Mouse (Mus musculus) adipocyte (in vitro differentiated cells): ENCODE measurements around the gene Eid2b.
"Not testable (repeated sequence)": the region's sequence is repeated elsewhere in the genome, so short reads cannot be mapped to it uniquely, and the experiment has no call there.

ENCODE experiments used
- DNase-seq: peaks from one replicate; pipeline ENCODE4 v3.0.0-alpha.2; 2016; ENCODE audit warnings: low spot score

Gene Eid2b

DNA sequence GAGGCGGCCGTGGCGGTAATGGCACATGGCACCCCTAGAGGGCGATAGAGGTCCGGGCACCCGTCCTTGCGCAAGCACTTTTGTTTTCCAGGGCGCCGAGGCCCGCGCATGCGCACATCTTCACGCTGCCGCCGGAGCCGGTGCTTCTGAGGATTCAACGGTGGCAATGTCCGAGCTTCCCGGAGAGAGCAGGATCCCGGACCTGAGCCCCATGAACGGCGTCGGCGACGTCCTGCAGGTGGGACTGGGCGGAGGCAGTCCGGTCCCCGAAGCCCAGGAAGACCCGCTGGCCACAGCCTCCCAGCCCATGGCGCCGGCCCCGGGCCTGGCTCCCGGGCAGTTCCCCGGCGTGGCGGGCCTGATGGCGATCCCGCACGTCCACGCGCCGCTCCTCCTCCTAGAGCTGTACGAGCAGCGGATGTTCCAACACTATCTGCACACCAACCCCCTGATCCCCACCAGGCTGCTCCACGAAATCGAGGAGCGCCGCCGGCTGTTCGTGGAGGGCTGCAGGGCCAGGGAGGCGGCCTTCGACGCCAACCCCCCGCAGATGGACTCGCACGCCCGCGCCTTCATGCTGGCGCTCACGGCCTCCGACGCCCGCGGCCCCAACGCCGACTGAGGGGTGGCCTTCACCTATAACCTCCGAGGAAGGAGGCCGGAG lies at the start of gene Eid2b:
TSS of gene Eid2b (plus strand) at position 125 of the 664 bp plus-strand sequence.
- DNase-seq, result peak; percentile 90

DNA sequence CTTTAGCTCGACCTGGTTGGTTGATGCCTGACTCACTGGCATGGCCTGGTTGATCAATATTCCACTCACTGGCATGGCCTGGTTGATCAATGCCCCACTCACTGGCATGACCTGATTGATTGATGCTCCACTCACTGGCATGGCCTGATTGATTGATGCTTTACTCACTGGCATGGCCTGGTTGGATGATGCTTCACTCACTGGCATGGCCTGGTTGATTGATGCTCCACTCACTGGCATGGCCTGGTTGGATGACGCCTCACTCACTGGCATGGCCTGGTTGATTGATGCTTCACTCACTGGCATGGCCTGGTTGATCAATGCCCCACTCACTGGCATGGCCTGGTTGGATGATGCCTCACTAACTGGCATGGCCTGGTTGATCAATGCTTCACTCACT lies 33.6 kb upstream of the Eid2b start:
- not testable (repeated sequence) for DNase-seq

DNA sequence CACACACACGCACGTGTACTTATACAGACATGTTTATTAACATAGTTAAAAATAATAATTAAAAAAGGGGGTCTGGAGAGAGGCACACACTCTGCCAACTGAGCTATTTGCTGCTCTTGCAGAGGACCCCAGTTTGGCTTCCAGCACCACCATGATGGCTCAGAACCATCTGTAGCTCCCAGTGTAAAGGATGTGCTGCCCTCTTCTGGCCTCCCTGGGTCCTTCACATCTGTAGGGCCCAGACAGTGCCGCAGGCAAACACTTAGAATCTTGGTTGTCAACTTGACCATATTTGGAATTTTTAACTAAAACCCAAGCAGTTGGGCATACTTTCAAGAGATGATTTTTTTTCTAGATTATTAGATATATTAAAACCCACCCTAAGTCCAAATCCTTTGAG lies 28.6 kb upstream of the Eid2b start:
- DNase-seq, result no peak

DNA sequence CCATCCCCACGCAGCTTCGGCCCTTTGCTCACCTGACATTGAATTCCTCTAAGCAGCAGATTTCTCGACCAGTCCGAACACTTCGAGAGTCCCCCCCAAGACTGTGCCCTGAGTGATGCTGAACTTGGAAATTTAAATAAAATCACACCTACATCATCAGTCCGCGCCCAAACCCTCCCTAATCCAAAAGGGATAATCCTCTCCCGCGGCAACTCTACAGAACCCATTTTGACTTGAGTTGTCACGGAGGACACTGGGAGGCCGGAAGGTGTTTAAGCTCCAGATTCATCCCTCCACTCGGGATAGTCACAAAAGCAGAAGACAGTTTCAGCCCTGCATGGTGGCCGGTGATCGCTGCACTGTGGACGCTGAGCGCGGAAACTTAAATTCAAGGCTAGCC lies 25.6 kb upstream of the Eid2b start:
- no peak for DNase-seq

DNA sequence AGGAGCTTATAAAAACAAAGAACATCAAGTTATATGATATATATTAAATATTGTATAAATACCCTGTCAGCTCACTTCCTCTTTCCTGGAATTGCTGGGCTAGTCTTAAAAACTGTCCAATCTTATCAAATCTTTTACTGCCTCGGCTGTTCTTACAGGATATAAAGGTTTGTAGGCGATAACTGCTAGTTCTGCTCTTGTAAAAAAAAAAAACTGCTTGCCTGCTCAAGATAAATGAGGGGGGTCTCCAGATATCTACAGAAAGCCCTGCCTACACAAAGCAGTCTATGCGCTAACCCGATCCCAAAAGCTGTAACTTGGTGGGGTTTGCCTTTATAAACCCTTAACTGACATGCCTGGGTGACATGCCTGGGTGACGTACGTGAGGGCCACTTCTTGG lies 22.9 kb upstream of the Eid2b start:
- DNase-seq, result no peak

DNA sequence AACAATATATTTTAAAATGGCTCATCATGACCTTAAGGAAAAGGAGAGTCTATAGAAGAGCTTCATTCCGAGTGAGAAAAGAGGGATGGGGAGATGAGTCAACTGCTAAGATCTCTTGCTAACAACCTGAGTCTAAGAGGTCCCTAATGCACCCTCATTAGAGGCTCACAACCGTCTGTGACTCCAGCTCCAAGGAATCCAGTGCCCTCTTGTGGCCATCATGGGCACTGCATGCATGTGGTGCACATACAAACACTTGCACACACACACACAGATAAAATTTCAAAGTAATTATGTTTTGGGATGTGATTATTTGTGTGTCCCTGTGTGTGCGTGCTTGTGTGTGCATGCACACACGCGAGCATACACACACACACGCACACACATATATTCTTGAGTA lies 22.1 kb upstream of the Eid2b start:
- DNase-seq, result no peak

DNA sequence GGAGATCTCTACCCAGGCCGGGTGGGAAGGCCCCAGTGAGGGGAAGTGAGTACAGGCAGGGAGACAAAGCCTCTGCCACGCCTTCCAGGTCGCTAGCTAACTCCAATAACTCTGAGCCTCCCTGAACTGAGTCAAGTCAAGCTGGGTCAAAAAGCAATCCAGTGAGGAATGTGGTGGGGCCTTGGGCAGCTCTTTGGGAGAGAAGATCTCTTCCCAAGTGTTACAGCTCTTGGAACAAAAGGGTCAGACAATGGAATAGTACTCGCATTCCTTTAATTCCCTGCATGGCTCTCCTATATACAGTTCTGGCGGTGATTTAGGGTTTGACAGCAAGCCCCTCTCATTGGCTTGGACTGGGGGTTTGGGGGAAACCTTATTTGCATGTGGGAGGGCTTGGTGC lies 14.7 kb upstream of the Eid2b start:
- no peak for DNase-seq

DNA sequence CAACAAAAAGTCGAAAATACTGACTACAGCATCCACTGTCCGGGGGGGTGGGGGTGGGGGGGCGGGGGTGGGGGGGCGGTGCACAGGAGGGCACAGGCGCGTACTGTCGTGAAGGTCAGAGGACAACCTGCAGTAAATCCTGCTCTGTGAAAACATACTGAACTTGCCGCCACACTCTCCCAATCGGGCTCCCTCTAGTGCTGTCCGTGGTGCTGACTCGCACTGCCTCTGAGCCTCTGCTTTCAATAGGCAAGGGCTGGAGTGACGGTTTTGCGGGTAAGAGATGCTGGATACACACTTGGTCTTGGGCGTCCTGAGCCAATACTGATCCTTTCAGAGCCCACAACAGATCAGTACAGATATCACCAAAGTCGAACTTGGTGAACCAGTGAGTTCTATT lies 13.8 kb upstream of the Eid2b start:
- peak; percentile 72 for DNase-seq

DNA sequence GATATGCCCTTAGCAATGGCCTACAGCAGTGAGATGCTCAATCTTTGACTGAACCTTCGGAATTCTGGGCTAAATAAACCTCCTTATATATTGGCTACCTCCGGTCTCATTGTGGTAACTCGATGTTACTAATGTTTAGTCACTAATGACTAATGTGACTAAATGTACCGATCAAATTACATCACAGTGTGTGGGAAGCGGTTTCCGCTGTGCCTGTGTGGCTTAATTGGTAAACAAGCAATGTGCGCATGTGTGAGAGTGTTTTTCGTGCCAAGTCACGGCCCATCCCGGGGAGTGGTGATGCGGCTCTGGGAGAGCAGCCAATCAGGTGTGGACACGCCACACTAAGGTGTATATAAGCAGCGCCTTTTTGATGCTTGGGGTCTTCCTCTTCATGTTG lies 12.1 kb upstream of the Eid2b start:
- no peak for DNase-seq

DNA sequence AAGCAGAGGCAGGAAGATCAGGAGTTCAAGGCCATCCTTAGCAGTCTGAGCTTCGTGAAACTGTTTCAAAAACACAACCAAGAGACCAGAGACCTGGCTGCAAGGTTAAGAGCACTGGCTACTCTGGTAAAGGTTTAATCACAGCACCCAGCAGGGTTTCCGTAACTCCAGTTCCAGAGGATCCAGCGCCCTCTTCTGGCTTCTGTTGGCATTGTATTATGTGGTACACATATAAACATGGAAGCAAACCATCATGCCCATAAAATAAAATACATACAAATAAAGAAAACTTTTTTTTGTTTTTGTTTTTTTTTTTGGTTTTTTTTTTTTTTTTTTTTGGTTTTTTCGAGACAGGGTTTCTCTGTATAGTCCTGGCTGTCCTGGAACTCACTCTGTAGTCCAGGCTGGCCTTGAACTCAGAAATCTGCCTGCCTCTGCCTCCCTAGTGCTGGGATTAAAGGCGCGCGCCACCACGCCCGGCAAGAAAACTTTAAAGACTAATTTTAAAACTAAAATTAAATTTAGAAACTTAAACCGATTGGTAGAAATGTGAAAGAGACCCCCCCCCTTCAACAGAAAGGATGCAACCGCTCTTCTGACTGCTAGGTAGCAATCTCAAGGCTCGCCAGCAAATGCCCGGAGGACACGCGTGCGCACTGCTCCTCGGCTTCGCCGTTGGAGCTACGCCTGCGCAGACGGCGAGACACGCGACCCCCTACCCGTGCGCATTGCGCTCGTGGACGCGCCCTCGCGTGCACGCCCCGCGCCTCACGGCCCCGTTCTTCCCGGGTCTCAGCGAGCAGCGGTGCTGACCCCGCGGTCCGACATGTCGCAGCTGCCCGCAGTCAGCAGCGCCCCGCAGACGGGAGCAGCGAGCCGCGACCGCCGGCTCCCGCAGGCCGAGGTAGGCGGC lies 10.2 kb upstream of the Eid2b start, which contains the start of gene Eid2:
TSS of gene Eid2 (plus strand) at position 753 of the 913 bp plus-strand sequence.
- peak; percentile 53 for DNase-seq

DNA sequence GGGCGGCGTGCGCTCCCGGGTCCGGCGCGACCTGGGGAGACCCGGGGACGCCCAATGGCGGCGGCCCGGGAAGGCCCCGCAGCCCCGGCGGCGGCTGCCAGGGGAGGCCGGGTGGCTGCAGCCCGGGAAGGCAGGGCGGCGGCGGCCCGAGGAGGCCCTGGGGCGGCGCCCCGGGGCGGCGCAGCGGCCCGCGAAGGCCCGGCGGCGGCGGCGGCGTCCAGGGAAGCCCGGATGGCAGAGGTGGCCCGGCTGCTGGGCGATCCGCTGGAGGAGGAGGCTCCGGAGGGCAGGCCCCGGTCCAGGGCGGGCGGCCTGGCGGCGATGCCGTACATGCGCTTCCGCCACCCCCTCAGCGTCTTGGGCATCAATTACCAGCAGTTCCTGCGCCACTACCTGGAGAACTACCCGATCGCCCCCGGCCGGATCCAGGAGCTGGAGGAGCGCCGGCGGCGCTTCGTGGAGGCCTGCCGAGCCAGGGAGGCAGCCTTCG lies 9.5 kb upstream of the Eid2b start:
- DNase-seq, result no peak

DNA sequence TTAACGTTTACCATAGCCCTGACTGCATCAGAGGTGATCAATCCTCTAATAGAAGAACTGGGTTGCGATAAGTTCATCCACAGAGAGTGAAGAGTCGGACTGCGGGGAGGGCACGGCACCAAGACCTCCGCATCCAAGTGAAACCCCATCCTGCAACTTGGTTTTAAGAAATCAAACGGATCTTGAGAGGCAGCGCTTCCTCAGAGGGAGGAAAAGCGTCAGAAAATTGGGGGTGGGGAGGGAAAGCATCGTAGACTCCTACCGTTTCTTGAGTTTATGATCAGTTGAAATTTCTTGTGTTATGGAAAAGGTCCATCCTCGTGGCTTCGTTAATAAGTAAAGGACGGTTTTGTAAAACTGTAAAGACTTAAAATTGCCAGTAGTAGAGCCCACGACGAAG lies 9.0 kb upstream of the Eid2b start:
- no peak for DNase-seq

DNA sequence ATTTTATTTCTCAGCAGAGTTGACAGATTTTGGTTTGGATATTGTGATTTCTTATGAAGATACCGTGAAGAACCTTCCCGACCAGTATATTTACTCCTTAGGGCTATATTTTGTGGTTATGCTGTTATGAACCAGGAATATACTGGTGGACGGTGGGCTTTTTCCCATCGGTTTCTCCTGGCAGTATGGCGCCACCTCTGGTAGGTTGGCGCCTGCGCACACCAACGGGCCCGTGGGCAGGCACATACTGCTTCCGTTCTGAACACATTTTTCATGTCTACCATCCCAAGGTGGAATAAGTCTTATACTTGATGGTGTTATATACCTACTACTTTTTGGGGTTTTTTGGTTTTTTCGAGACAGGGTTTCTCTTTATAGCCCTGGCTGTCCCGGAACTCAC lies 8.2 kb upstream of the Eid2b start:
- no peak for DNase-seq

DNA sequence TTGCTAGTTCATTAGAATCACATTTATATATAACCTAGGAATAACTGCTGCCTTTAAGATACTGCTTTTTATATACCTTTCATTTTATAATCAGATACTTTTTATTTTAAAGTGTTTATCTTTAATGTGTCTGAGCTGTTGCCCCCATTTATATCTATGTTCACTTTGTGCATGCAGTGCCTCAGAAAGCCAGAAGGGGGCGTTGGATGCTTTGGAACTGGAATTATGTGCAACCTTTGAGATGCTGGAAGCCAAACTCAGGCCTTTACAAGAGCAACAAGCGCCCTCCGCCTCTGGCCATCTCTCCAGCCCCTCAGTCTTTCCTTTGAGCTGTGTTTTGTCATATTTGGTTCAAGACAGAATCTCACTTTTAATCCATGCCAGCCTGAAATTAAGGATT lies 5.8 kb upstream of the Eid2b start:
- DNase-seq, result no peak

DNA sequence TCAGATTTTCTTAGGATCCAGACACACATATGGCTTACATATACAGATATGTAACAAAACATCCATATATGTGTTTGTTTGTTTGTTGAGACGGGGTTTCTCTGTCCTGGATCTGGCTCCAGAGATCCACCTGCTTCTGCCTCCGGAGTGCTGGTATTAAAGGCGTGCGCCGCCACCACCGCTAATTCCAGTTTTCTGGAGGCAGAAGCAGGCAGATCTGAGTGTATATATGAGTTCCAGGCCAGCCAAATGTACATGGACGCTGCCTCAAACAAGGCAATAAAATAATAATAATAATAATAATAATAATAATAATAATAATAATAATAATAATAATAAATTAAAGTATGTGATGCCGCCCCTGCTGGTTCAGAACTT lies 313 bp upstream of the Eid2b start:
- no peak for DNase-seq

DNA sequence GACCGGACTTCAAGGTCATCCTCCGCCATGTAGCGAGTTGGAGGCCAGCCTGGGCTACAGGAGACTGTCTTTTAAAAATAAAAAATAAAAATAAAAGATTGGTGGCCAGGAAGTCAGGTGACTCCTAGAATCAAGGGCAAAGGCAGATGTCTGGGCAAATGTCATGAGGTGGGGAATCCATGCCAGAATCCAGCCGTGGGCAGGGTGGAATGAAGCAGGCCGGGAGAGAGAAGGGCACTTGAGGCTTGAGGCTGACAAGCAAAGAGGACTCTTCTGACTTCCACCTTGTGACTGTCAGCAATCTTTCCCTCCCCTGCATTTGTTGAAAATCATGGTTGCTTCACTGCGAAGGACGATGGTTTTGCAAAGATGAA lies 727 bp downstream of the Eid2b start:
- peak; percentile 49 for DNase-seq

DNA sequence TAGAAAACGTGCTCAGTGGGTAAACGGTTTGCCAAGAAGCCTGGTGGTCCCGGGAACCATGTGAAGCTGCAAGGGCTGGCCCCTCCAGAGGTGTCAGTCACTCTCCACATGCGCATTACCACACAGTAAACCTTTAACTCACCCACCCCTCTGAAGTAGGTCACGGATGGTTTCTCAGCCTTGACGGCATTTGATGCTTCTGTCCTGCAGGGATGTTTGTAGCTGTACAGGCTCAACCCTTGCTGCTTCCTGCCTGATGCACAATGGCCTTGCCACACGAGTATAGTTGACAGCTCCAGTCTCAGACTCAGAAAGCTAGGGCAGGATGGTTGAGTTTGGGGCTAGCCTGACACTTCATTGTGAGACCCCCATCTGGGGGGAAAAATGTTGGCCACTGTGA lies 3.1 kb downstream of the Eid2b start:
- no peak for DNase-seq

DNA sequence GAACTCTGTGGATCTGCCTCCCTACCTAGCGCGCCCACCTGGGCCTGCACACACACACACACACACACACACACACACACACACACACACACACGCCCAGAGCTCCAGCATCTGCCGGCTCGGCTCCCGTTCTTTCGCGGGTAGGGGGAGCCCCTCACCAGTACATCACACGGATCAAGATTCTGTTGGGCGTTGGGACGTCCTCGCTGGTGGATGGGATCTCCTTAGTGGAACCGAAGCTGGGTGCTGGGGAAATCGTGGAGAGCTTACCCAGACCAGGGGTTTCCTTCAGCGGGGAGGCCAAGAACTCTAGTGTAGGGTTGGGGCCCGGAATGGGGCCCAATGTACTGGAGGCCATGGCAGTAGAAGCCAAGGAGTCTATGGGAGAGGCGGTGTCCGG lies 12.6 kb downstream of the Eid2b start:
- no peak for DNase-seq

DNA sequence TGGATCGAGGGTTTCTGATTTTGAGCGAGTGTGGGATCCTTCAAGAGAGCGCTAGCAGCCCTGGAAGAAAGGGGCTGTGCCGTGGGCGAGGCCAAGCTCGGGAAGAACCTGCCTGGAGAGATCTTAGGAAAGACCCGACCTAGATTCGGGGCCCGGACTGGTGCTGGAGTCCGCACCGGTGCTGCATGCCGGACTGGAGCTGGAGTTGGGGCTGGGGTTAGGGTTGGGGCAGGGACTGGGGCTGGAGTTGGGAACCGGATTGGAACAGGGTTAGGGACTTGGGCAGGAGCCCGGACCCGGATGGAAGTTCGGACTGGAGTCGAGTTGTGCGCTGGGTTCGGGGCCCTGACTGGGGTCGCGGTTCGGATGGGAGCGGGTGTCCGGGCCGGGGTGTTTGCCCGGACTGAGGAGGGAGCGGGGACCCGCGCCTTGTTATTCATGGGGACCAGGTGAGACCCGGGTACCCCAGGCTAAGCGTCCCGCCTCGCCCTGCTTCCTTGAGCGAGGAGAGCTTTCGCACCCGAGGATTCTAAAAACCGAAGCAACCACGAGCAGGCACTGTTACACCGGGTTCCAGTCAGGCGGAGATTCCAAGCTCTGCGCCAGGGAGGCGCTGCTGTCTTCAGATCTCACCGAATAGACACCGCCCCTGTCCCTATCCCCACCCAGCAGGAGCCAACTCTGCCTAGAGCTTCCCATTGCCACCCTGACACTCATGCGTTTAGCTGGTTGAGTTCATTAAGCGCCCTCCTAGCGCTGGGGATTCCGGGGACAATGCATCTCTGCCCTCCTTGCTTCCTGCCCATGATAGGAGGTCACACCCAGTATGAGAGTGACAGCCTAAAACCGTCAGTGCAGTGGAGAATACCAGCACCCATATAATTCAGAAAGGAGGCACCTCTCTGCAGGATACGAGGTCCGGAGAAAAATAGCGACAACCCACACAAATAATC lies 13.4 kb downstream of the Eid2b start, which contains the start of gene Selenov:
TSS of gene Selenov (minus strand) at position 549 of the 953 bp plus-strand sequence.
- no peak for DNase-seq

DNA sequence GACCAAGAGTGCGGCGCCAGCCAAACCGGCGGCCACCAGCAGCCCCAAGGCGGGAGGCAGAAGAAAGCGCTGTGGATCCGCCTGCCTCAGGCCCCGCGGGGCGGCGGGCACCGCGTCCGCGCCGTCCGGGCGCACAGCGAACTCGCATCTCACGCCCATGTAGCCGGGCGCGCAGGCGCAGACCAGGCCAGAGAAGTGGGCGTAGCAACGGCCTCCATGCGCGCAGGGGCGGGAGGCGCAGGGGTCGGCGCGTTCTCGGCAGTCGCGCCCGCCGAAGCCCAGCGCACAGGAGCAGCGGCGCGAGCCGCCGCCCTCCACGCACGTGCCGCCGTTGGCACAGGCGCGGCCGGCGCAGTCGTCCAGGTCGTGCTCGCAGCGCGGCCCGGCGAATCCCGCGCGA lies 16.9 kb downstream of the Eid2b start:
- DNase-seq, result no peak

DNA sequence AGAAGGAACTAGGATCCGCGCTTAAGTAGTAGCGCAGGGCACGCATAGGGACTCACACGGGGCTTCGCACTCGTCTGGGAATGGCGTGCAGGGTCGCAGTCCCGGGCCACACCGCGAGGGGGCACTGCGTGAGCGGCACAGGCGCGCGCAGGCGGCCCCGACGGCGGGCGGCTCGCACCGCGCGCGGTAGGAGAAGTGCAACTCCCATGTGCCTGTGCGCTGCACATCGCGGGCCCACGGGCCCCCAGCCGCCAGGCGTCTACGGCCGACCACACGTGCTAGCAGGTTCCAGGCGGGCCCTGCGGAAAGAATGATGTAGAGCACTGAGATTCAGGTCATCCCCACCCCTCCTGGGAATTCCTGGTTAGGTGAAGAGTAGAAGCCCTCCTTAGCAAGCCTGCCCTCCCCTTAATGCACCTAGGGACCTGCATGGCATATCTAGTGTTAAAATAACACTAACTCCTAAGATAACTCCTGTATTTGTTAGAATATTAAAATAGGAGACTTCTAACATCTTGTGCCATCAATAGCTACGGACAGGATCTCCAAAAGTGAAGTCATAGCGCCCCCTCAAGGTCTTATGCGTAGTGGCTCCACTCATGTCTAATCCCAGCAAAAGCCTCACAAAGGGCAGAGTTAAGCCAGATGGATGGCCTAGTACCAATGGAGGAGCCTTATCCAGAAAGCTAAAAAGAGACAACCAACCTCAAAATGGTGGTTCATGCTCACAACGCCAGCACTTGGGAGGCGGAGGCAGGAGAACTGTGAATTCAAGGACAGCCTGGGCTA lies 21.5 kb downstream of the Eid2b start:
- DNase-seq, result peak; percentile 72
